Mouse (Mus musculus) liver, adult 2 months (tissue): Measurements from ENCODE around the gene Atp6v1g3.

ENCODE experiments used
- CTCF ChIP-seq: fragments of 200-500 bp; IDR thresholded peaks from 2 replicates; pipeline ENCODE4 v1.5.1; 2011; ENCODE audit warnings: low read depth, low read length, control low read depth
- POLR2A ChIP-seq: fragments of 200-500 bp; IDR thresholded peaks from 2 replicates; pipeline ENCODE4 v1.6.1; 2011; ENCODE audit warnings: low read length, control low read depth; ENCODE audit not compliant: insufficient read depth; ENCODE audit errors: extremely low read depth

- TF ChIP-seq POLR2A (no peak), CTCF (no peak)
Observed at GRCm38 (mm10) chr1:138248770-138249169, 24.8 kb upstream of the Atp6v1g3 start.
